Mouse (Mus musculus): ENCODE measurements around the gene Grn. TPM values are rescaled to one million over a fixed set of nuclear protein-coding genes. Genes with fewer than 3 reads are reported as not detected.
"Not testable (repeated sequence)": the region's sequence is repeated elsewhere in the genome, so short reads cannot be mapped to it uniquely, and the experiment has no call there.

Gene Grn
- total RNA-seq, 2 experiments from 2014 or later = 82.0 to 98.0 TPM

DNA sequence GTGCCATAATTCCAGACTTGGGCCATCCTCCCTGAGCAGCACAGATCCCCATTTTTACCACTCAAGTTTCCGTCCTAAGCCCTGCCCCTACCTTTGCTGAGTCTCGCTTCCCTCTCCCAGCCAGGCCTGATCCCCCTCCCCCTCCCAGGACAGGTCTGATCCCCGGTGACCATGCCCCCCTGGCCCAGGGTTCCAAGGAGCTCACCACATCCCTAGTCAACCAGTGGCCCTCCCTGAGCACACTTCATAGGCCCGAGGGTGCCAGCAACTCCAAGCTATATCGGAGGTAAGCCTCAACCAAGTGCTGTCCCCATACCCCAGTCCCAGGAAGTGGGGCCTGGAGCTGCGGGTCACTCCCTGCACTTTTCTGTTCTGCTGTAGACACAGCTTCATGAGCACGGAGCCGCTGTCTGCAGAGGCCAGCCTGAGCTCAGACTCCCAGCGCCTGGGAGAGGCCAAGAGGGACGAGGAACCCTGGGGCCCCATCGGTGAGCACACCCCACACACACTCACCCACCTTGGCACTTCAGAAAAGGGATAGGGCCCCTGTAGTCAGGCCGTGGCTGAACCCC, 29.5 kb upstream of the Grn start:
- no peak for DNase-seq

DNA sequence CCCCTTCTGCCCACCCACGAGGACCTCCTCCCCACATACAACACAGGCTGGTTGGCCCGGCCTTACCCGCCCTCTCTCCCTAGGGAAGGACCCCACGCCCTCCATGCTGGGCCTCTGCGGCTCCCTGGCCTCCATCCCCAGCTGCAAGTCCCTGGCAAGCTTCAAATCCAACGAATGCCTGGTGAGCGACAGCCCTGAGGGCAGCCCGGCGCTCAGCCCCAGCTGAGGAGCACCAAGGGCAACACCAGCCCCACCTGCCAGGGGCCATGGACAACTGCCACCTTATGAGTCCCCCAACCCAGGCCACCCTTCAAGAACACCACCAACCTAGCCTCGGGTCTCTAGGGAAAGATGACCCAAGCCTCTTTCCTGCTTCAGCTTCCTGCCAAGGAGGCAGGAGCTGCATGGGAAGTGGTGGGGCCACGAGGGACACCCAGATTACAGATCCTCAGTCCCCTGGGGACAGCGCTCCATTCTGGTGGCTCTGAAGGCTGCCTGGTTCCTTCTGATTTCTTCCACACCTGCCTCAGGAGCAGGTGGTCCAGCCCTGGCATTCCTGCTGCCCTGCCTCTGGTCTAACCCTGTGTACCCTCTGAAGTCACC, 28.1 kb upstream of the Grn start:
- DNase-seq = no peak

DNA sequence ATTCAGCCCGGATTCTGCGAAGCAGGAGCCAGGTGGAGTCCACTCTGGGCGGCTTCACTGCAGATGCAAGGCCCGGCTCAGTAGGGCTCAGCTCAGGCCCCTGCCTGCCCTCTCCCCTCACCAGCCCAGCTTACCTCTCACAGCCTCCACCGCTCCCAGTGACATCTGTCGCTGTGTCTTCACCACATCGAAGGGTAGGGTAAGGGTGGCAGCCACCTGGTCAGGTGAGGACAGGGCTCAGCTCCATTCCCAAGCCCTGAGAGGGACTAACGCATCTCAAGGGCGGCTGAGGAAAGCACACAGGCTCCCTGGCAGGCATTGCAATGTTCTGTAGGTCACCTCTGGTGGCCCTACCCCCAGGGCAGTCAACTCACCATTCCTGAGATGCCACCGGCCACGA, 26.5 kb upstream of the Grn start:
- no peak for DNase-seq

GRCm38 (mm10) chr11:102404161-102405010, 25.7 kb upstream of the Grn start:
- no peak for DNase-seq

DNA sequence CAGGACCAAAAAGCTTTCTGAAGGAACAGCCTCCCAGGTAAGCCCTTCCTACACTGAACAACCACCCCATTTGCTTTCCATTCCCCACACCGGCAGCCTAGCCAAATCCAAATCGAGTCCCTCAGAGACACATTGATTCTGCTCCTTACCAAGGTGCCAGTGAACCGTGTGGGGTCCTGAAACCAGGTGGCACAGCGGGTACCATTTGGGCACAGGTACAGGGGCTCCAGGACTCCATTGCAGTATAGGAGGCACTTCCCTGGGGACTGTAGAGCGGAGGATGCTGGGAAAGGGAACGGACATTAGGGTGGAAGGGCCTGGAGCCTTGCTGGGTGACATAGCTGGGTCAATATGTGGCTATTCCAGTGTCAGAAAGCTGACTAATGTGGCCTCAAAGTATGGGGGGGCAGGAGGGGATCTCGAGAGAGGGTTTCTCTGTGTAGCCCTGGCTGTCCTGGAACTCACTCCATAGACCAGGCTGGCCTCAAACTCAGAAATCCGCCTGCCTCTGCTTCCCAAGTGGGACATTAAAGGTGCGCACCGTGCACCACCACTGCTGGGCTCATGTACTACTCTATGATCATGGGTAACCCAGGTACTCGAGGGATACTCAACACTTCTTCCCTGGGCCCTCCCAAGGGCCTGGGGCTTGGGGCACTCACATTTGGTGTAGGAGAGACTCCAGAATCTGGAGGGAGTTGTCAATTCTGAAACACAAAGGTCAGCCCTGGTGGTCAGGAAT, 24.4 kb upstream of the Grn start:
- DNase-seq = no peak

- DNase-seq = no peak
Observed at GRCm38 (mm10) chr11:102406401-102406800, 23.7 kb upstream of the Grn start.

DNA sequence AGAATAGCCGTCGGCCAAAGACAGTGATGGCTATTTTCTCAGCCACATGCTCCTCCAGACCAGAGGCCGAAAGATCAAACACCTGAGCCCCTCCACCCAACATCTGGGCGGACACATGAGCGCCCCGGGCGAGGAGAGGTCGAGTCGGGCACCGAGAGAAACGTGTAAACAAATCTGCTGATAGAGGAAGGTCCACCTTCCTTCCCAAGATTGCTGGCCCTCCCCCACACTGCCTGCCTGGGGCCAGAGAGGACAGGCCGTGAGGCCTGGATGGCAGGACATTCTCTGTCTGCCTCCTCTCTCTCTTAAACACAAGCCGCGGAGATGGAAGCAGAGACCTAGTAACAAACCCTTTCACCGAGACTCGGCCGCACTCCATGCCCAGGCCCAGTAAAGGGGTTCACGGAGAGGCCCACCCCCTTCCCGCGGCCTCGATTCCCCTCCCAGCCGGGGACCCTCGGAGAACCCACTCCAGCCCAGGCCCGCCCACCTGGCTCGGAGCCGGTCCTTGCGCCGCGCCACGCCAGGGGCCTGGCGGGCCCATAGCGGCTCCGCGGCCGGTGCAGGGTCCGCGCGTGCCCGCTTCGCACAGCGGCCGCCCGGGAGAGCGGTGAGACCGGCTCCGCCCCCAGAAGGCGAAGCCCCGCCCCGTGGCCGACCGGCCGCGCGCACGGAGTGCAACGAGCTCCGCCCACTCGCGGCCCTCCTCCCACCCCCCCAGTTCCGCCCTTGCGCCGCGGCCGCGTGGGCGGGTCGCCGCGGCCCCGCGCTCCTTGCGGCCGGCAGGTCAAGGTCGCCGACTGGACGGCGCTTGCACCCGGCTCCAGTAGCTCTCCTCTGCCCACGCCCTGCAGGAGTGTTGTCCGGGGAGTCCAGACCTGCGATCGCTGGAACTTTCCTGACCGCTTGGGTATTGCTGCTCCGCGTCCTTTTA, 22.9 kb upstream of the Grn start:
- DNase-seq = peak; percentile 92 to 95

DNA sequence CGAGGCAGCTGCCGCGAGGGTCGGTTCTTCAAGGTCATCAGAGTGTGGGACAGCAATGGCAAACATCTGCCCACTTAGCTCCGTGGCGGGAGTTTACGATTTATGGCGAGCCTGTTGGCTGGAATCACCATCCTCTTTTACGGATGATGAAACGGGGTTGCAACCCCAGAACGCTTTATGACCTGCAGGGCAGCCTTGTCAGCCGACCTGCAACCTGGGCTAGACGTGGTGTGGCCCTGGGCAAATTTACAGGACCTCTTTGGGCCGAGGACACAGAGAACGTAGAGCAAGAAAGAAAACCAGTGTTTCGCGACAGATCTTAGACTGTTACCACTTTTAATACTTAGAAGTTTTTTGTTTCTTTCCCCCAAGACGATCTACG, 22.3 kb upstream of the Grn start, which contains the start of gene Slc25a39:
TSS of gene Slc25a39 (minus strand) at position 113 of the 382 bp plus-strand sequence.
- no peak for DNase-seq

DNA sequence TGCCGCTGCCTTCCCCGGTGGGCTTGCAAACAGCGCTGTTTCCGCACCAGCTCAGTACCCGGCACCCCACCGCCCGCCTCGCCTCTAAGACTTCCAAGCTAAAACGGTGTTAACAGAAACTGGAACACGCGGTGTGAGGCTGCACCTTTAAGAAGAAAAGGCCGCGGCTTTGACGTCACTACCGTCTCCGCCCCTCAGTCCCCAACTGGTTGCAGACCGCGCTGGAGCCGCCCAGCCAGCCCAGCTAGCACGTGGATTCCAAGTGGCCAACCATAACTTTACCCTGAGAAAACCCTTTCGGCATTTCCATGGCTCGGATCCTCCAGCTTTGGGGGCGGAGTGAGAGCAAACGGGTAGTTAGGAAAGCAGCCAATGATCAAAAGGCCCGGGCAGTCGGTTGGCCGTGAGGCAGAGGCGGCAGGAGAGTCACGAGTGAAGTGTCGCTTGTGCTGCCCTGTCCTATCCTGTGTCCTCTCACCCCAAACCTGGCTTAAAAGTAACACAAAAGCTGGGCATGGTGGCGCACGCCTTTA, 21.7 kb upstream of the Grn start:
- peak; percentile 99 for DNase-seq

DNA sequence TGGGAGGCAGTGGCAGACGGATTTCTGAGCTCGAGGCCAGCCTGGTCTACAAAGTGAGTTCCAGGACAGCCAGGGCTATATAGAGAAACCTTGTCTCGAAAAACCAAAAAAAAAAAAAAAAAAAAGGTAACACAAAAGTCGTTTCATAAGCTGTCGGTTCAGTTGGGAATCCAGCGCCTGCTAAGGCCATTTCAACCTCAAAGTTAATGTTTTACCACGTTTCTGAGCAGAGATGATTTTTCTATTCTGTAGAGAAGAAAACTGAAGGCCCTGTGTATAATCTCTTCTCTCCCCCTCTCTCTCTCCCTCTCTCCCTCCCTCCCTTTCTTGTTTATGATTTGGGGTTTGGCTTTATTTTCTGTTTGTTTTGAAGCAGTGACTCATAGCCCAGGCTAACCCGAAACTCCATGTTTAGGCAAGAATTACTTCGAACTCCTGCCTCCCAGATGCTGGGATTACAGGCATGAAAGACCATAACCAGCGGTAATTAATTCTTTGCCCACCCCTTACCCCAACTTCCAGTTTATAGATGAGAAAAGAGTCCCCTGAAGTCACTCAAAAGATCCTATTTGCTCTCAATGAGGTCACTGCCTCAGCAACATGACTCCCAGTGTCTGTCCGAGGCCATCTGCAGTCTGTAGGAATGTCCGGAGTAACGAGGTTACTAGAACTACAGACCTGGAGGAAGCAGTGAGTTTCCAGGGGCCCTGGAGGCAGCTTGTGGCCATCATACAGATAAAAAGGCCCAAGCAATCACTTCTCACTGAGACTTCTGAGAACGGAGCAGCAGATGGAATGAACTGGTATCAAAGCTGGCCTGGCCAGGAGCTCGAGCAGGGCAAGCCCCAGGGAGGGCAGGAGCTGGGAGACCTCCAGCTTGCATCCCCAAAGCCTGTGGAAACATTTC, 21.0 kb upstream of the Grn start:
- DNase-seq = no peak

DNA sequence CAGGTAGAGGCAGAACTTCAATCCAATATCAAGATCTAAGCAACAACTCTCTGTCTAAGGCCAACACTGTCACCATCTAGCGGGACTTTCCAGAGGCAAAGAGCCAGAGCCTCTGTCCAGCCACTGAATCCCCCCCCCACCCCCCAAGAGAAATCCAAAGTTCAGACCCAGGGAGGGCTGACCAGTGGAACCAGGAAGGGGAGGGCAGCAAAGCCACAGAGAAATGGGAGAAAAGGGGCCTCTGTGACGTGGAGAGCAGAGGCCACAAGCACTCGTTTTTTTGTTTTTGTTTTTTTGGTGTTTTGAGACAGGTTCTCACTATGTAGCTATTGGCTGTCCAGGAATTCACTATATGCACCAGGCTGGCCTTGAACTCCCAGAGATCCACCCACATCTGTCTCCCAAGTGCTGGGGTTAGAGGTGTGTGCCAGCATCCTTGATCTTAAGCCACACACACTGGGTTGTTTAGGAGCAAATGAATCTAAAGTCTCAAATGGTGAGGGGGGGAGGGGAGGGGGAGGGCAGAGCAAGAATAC, 20.3 kb upstream of the Grn start:
- DNase-seq = no peak

DNA sequence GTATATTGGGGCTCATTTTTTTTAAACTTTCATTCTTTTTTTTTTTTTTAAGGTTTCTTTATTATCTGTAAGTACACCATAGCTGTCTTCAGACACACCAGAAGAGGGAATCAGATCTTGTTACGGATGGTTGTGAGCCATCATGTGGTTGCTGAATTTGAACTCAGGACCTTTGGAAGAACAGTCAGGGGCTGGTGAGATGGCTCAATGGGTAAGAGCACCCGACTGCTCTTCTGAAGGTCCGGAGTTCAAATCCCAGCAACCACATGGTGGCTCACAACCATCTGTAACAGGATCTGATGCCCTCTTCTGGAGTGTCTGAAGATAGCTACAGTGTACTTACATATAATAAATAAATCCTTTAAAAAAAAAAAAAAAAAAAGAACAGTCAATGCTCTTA, 19.8 kb upstream of the Grn start:
- DNase-seq = not testable (repeated sequence)

GRCm38 (mm10) chr11:102411061-102411460, 19.1 kb upstream of the Grn start:
- DNase-seq = no peak

DNA sequence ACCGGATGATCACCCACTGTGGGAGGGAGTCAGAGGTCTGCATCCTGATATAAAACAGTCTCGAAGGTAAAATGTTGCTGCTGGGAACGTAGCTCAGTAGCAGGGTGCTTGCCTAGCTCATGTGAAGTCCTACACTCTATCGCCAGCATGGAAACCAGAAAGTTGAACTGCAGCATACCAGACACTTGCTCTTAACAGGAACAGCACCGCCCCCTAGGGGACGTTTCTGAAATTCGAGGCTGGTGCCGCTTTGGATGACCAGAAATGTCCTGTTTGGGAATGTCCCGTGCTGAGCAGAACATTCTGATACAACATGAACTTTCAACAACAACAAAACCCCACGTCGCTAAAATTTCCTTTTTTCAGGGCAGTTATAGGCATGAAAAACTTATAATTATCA, 18.4 kb upstream of the Grn start:
- DNase-seq = peak; percentile 92 to 96

DNA sequence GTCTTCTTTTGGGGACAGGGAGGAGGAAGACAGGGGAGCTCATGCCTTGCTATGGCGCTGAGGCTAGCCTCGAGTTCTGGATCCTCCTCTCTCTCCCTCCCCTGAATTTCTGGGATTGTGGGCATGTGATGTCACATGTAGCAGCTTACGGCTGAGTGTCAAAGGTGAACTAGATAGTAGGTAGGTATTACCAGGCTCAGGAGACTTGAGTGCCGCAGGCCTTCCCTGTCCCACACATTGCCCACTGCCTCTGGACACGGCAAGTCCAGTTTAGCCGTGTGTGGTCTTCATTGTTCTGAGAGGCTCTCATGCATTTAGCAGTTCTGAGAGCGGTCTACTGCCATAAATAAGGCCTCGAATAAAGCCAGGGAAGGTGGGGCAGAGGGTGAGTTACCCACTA, 17.1 kb upstream of the Grn start:
- DNase-seq = no peak

DNA sequence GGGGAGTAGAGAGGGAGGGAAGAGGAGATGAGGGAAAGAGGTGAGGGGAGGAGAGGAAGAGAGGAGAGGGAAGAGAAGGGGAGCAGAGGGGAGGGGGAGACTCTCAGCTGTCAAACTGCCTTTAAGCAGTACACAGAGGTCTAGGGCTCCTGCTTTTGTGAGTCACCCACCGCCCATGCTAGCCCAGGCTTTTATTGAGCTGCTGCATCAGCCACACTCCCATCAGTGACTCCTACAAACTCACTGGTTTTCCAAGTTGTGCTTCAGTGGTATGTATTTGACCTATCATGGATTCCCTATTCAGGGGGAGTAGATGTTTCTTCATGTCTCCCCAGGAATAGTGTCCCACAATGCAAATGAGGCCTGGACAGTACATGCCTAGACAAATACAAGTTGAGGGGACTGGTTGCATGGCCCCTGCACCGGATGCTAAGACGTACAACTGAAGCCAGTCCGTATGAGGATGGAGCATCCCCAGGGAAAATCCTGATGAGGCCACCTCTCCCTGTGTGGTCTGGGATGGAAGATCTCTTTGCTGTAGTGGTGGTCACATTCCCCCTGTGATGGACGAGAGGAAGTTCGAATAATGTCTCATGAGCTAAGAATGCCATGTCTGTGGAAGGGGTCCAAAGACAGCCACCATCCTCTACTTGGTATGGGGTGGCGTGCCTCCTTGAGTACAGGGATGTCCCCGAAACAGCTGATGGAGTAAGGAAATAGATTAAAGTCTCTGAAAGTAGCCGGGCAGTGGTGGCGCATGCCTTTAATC, 14.9 kb upstream of the Grn start:
- DNase-seq = no peak

GRCm38 (mm10) chr11:102417160-102417559, 13.0 kb upstream of the Grn start:
- DNase-seq = no peak

GRCm38 (mm10) chr11:102418887-102419286, 11.2 kb upstream of the Grn start:
- no peak for DNase-seq

DNA sequence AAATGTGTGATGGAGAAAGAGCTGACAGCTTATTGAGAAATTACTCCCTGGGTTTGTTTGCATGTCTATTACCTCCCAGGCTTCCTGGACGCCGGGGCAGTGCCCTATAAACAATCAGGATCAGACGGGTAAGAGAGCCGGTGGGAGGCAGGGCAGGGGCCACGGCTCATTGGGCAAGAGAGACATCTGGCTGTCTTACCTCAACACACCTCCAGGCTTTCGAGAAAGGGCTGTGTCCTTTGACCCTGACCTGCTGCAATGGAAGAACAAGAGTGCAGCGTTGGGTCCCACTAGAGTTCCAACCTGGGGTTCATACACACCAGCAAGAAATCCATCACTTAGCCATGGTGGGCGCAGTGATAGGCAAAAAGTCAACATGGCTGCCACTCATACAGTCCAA, 8.6 kb upstream of the Grn start:
- no peak for DNase-seq
